9 mouse cellular contexts compared by ENCODE assay signal in genomic region chr1:132116606-132117005, GRCm38 (mm10). TPM values are rescaled to one million over a fixed set of nuclear protein-coding genes. Genes with fewer than 3 reads are reported as not detected.
DNase-seq lines count a peak whose midpoint lies in the region; ATAC-seq and TF ChIP-seq lines count a peak whose summit lies in the region.
"Had no signal": no experiment of that assay in that cellular context is flagged by ENCODE, and none has a peak within 500 bp of the region (broad histone marks: within the 10 kb centered on the region; RNA-seq: fewer than 3 reads in every experiment).

No protein-coding gene starts in this region.

- peak; percentile 79 for TF ChIP-seq CTCF in midbrain, postnatal 0 days (IDR thresholded peaks at IDR 0.05)
- peak; percentile 75 for TF ChIP-seq CTCF in testis, adult 2 months (IDR thresholded peaks at IDR 0.05; ENCODE audit: control insufficient read depth, insufficient read depth, insufficient replicate concordance, low read depth, low read length)

- no peaks in the 10 kb centered on the region for H3K9me3 ChIP-seq in hindbrain, embryonic 10.5 days
- H3K9me3 ChIP-seq in hindbrain, embryonic 13.5 days: no peaks in the 10 kb centered on the region
- no peaks in the 10 kb centered on the region for H3K9me3 ChIP-seq in midbrain, postnatal 0 days (ENCODE audit: low read length)
- H3K9me3 ChIP-seq: limb, embryonic 12.5 days had no signal

- DNase-seq in hindbrain, embryonic 10.5 days (ENCODE audit: low spot score): peak; percentile 72
- peak; percentile 34 for DNase-seq in adipocyte (ENCODE audit: low spot score)
- DNase-seq in cerebellum, postnatal 4 days (ENCODE audit: low spot score in 2 of 2): peak; percentile 73 to 80
- peak; percentile 52 to 75 for DNase-seq in gastrocnemius, postnatal 4 days (ENCODE audit: low spot score in 2 of 2)
- DNase-seq in left cerebral cortex, postnatal 10 days (ENCODE audit: extremely low spot score in 1 of 2, low spot score in 2 of 2): peak; percentile 58 to 82
- DNase-seq in midbrain, postnatal 0 days (ENCODE audit: low spot score): peak; percentile 73

- H3K4me2 ChIP-seq in hindbrain, embryonic 13.5 days: no peak overlapping the region
- H3K4me2 ChIP-seq in midbrain, postnatal 0 days (ENCODE audit: low read depth, low read length, poor library complexity, severe bottlenecking): no peak overlapping the region
- H3K4me2 ChIP-seq: limb, embryonic 12.5 days had no signal

- no peaks in the 10 kb centered on the region; the same call in 1 of the 2 replicates for H3K27me3 ChIP-seq in hindbrain, embryonic 10.5 days (ENCODE audit: insufficient read depth, poor library complexity, severe bottlenecking)
- no peaks in the 10 kb centered on the region for H3K27me3 ChIP-seq in hindbrain, embryonic 13.5 days
- H3K27me3 ChIP-seq in midbrain, postnatal 0 days (ENCODE audit: insufficient read depth, low read length): no peaks in the 10 kb centered on the region
- no peaks in the 10 kb centered on the region for H3K27me3 ChIP-seq in testis, adult 2 months (ENCODE audit: control insufficient read depth, insufficient read depth, low read length)
- H3K27me3 ChIP-seq: limb, embryonic 12.5 days had no signal

- no peak overlapping the region for H3K9ac ChIP-seq in hindbrain, embryonic 13.5 days
- H3K9ac ChIP-seq in midbrain, postnatal 0 days (replicated peaks; ENCODE audit: low read length, poor library complexity, severe bottlenecking): no peak overlapping the region
- H3K9ac ChIP-seq: limb, embryonic 12.5 days had no signal

- H3K4me1 ChIP-seq in hindbrain, embryonic 10.5 days (replicated peaks): peaks cover 10% of the 10 kb centered on the region
- H3K4me1 ChIP-seq in hindbrain, embryonic 13.5 days (replicated peaks): peaks cover 3% of the 10 kb centered on the region; the same call in 1 of the 2 replicates
- H3K4me1 ChIP-seq in midbrain, postnatal 0 days (ENCODE audit: insufficient read depth, low read length): no peaks in the 10 kb centered on the region
- H3K4me1 ChIP-seq in testis, adult 2 months (ENCODE audit: control insufficient read depth, insufficient read depth, low read length): peaks cover 4% of the 10 kb centered on the region
- H3K4me1 ChIP-seq: limb, embryonic 12.5 days had no signal

- 25% methylated on average over 18 of the region's 18 CpGs for WGBS in hindbrain, embryonic 10.5 days
- 28% methylated on average over 18 of the region's 18 CpGs for WGBS in hindbrain, embryonic 13.5 days
- WGBS in midbrain, postnatal 0 days: 16% methylated on average over 18 of the region's 18 CpGs

- no peaks in the 10 kb centered on the region for H3K36me3 ChIP-seq in hindbrain, embryonic 10.5 days
- H3K36me3 ChIP-seq in hindbrain, embryonic 13.5 days: no peaks in the 10 kb centered on the region
- H3K36me3 ChIP-seq in midbrain, postnatal 0 days (ENCODE audit: insufficient read depth, low read length): no peaks in the 10 kb centered on the region
- no peaks in the 10 kb centered on the region for H3K36me3 ChIP-seq in testis, adult 2 months (ENCODE audit: control insufficient read depth, insufficient read depth, low read length)
- H3K36me3 ChIP-seq: limb, embryonic 12.5 days had no signal

- H3K27ac ChIP-seq in hindbrain, embryonic 10.5 days: no peak overlapping the region
- H3K27ac ChIP-seq in hindbrain, embryonic 13.5 days: no peak overlapping the region
- no peak overlapping the region for H3K27ac ChIP-seq in midbrain, postnatal 0 days (ENCODE audit: low read depth, low read length)
- no peak overlapping the region for H3K27ac ChIP-seq in testis, adult 2 months (ENCODE audit: control insufficient read depth, insufficient read depth, low read depth, low read length)
- H3K27ac ChIP-seq: limb, embryonic 12.5 days had no signal

- intact Hi-C loops in left cerebral cortex, postnatal 10 days (cut with DNase I): loop anchor here (5.0 kb wide), 2 partner anchors 119 to 134 kb away; no protein-coding TSS in a partner anchor

- no peak overlapping the region for H3K4me3 ChIP-seq in hindbrain, embryonic 10.5 days
- H3K4me3 ChIP-seq in hindbrain, embryonic 13.5 days: no peak overlapping the region
- no peak overlapping the region for H3K4me3 ChIP-seq in midbrain, postnatal 0 days (ENCODE audit: low read depth, low read length)
- H3K4me3 ChIP-seq in testis, adult 2 months (ENCODE audit: control insufficient read depth, low read depth, low read length): peak overlapping the region; percentile 41
- H3K4me3 ChIP-seq: limb, embryonic 12.5 days had no signal

- no peak for TF ChIP-seq POLR2A in testis, adult 2 months (IDR thresholded peaks at IDR 0.05; ENCODE audit: control insufficient read depth, low read depth, low read length)

- ATAC-seq in hindbrain, embryonic 13.5 days (ENCODE audit: low FRiP score): no peak
- ATAC-seq in midbrain, postnatal 0 days (ENCODE audit: low FRiP score): no peak

RNA-seq across cellular contexts. Expression of gene Cdk18, which starts 22.9 kb away (rescaled TPM):
- polyA plus RNA-seq in hindbrain, embryonic 10.5 days (2016; fragmentation: Nextera tagmentation; extraction: Ambion mirVana): 2.1 and 2.2 TPM in 2 replicates
- polyA plus RNA-seq in hindbrain, embryonic 13.5 days (2015; fragmentation: Nextera tagmentation; extraction: Ambion mirVana): 0.31 and 0.32 TPM in 2 replicates
- 1 to 10 TPM in 1 of 2 experiments, under 1 TPM in 1; 0.96 to 1.7 TPM for total RNA-seq in gastrocnemius, postnatal 4 days (2021)
- 10 to 100 TPM; 17.6 to 19.9 TPM for total RNA-seq in left cerebral cortex, postnatal 10 days (2021)
- 3.5 and 7.2 TPM in 2 replicates for total RNA-seq in midbrain, postnatal 0 days (2014; rRNA removed)
- 2.4 and 3.1 TPM in 2 replicates for polyA plus RNA-seq in midbrain, postnatal 0 days (2015; fragmentation: Nextera tagmentation; extraction: Ambion mirVana)
- polyA plus RNA-seq in testis, adult 2 months (2012; rRNA removed): 24.9 and 27.1 TPM in 2 replicates

RNA-seq across cellular contexts. Expression of gene Mfsd4a, which starts 48.7 kb away (rescaled TPM):
- 10.7 and 12.2 TPM in 2 replicates for polyA plus RNA-seq in hindbrain, embryonic 10.5 days (2016; fragmentation: Nextera tagmentation; extraction: Ambion mirVana)
- 6.8 and 7.2 TPM in 2 replicates for polyA plus RNA-seq in hindbrain, embryonic 13.5 days (2015; fragmentation: Nextera tagmentation; extraction: Ambion mirVana)
- 1 to 10 TPM; 1.7 to 2.5 TPM for total RNA-seq in gastrocnemius, postnatal 4 days (2021)
- total RNA-seq in left cerebral cortex, postnatal 10 days (2021): 10 to 100 TPM; 65.1 to 74.0 TPM
- total RNA-seq in midbrain, postnatal 0 days (2014; rRNA removed): 4.6 and 9.2 TPM in 2 replicates
- polyA plus RNA-seq in midbrain, postnatal 0 days (2015; fragmentation: Nextera tagmentation; extraction: Ambion mirVana): 9.0 and 9.9 TPM in 2 replicates
- 0.10 and 0.31 TPM in 2 replicates for polyA plus RNA-seq in testis, adult 2 months (2012; rRNA removed)
